9 mouse cellular contexts compared by ENCODE assay signal in the genomic region with DNA sequence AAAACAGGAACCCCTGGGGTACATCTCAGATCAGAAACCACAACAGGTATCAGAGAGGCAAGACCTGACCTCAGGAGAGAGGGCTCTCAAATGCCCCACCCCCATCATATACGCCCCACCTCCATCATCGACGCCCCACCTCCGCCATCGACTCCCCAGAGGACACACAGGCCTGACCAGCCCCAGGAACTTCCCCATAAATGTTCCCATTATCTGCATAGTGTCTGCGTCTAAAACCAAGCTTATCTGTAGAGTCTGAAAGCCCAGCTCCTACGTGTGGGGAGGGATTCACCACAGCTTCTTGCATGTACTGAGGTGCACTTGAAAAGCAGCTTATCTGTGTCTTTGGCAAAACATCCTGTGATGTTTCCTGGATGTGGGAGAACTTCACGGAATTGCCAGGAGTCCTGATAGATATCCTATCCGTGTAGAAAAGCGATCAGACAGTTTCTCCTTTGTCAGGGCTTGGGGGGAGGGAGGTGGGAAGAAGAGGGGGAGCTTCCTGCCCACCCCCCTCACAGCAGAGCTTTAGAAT. TPM values are rescaled to one million over a fixed set of nuclear protein-coding genes. Genes with fewer than 3 reads are reported as not detected.
DNase-seq lines count a peak whose midpoint lies in the region; ATAC-seq and TF ChIP-seq lines count a peak whose summit lies in the region.
"Had no signal": no experiment of that assay in that cellular context is flagged by ENCODE, and none has a peak within 500 bp of the region (broad histone marks: within the 10 kb centered on the region; RNA-seq: fewer than 3 reads in every experiment).

No protein-coding gene starts in this region.

- no peaks in the 10 kb centered on the region for H3K9me3 ChIP-seq in midbrain, embryonic 11.5 days (ENCODE audit: control insufficient read depth, low read length)

- H3K27ac ChIP-seq in liver, adult 2 months (replicated peaks; ENCODE audit: insufficient read depth, low read depth, low read length) = peak overlapping the region; percentile 67; the same call in 1 of the 2 replicates
- H3K27ac ChIP-seq in midbrain, embryonic 11.5 days (ENCODE audit: low read depth, low read length) = no peak overlapping the region

- no peak for TF ChIP-seq CTCF in liver, adult 2 months (IDR thresholded peaks at IDR 0.05; ENCODE audit: low read depth, low read length)

- DNase-seq in MEL-GATA-1-ER (ENCODE audit: extremely low read depth, low read depth) = peak; percentile 88
- DNase-seq in heart, adult 18-20 months = peak; percentile 72 to 81
- DNase-seq in liver, adult 2 months (ENCODE audit: extremely low read depth, low read depth, low spot score) = no peak
- peak; percentile 10 for DNase-seq in skeletal muscle tissue, adult 2 months (ENCODE audit: low read depth, low spot score)
- DNase-seq in midbrain, embryonic 11.5 days (ENCODE audit: low spot score, missing footprints) = no peak
- no peak for DNase-seq in frontal cortex, adult 2 months (ENCODE audit: extremely low spot score in 1 of 2, low spot score in 1 of 2)
- no peak for DNase-seq in gastrocnemius, postnatal 10 days
- no peak for DNase-seq in cerebellum, postnatal 25 days
- DNase-seq: kidney, postnatal 36 days had no signal

- WGBS in liver, adult 2 months = 66% methylated on average over 10 of the region's 10 CpGs
- WGBS in midbrain, embryonic 11.5 days = 69% methylated on average over 10 of the region's 10 CpGs

- H3K79me2 ChIP-seq in liver, adult 2 months (ENCODE audit: control insufficient read depth, insufficient read depth, low read length) = no peaks in the 10 kb centered on the region

- H3K4me2 ChIP-seq in midbrain, embryonic 11.5 days = no peak overlapping the region

- H3K36me3 ChIP-seq in liver, adult 2 months (ENCODE audit: control insufficient read depth, insufficient read depth, low read length) = no peaks in the 10 kb centered on the region
- no peaks in the 10 kb centered on the region for H3K36me3 ChIP-seq in midbrain, embryonic 11.5 days (ENCODE audit: control insufficient read depth, insufficient read depth, low read length)

- no peak overlapping the region for H3K9ac ChIP-seq in liver, adult 2 months (ENCODE audit: low read depth, low read length)
- no peak overlapping the region for H3K9ac ChIP-seq in midbrain, embryonic 11.5 days (ENCODE audit: low read length)

- H3K27me3 ChIP-seq in liver, adult 2 months (ENCODE audit: control insufficient read depth, insufficient read depth, low read length) = no peaks in the 10 kb centered on the region
- no peaks in the 10 kb centered on the region for H3K27me3 ChIP-seq in midbrain, embryonic 11.5 days (ENCODE audit: control insufficient read depth, insufficient read depth, low read length)

- H3K4me3 ChIP-seq in liver, adult 2 months (ENCODE audit: insufficient read depth, low read depth, low read length) = no peak overlapping the region
- H3K4me3 ChIP-seq in midbrain, embryonic 11.5 days (ENCODE audit: low read depth, low read length) = no peak overlapping the region

- TF ChIP-seq POLR2A in liver, adult 2 months (IDR thresholded peaks at IDR 0.05; ENCODE audit: extremely low read depth, insufficient read depth, low read length) = no peak

- no peak for ATAC-seq in midbrain, embryonic 11.5 days (ENCODE audit: low FRiP score)

- H3K4me1 ChIP-seq in liver, adult 2 months (ENCODE audit: control insufficient read depth, insufficient read depth, low read length) = peaks cover 1% of the 10 kb centered on the region; the same call in 1 of the 2 replicates
- H3K4me1 ChIP-seq in midbrain, embryonic 11.5 days (ENCODE audit: control insufficient read depth, insufficient read depth, low read length) = no peaks in the 10 kb centered on the region

RNA-seq across cellular contexts. Expression of a gene that starts 29.8 kb away (rescaled TPM):
- 10 to 100 TPM; 21.8 to 26.1 TPM for total RNA-seq in heart, adult 18-20 months (2021)
- 16.2 and 24.1 TPM in 2 replicates for total RNA-seq in liver, adult 2 months (2014; rRNA removed)
- polyA plus RNA-seq in liver, adult 2 months (2012; rRNA removed) = 29.3 and 32.1 TPM in 2 replicates
- 2.9 TPM in 2 replicates for polyA plus RNA-seq in midbrain, embryonic 11.5 days (2014; fragmentation: Nextera tagmentation; extraction: Ambion mirVana)
- polyA plus RNA-seq in frontal cortex, adult 2 months (2012; rRNA removed) = 4.3 and 4.4 TPM in 2 replicates
- 10 to 100 TPM; 18.0 to 20.0 TPM for total RNA-seq in gastrocnemius, postnatal 10 days (2021)

RNA-seq across cellular contexts. Expression of a gene that starts 37.7 kb away (rescaled TPM):
- 1 to 10 TPM; 8.6 to 10.0 TPM for total RNA-seq in heart, adult 18-20 months (2021)
- 0.74 and 1.1 TPM in 2 replicates for total RNA-seq in liver, adult 2 months (2014; rRNA removed)
- polyA plus RNA-seq in liver, adult 2 months (2012; rRNA removed) = 0.49 and 0.69 TPM in 2 replicates
- 4.1 and 4.6 TPM in 2 replicates for polyA plus RNA-seq in midbrain, embryonic 11.5 days (2014; fragmentation: Nextera tagmentation; extraction: Ambion mirVana)
- 32.2 and 35.7 TPM in 2 replicates for polyA plus RNA-seq in frontal cortex, adult 2 months (2012; rRNA removed)
- total RNA-seq in gastrocnemius, postnatal 10 days (2021) = 1 to 10 TPM; 4.5 to 5.4 TPM

RNA-seq across cellular contexts. Expression of a gene that starts 44.7 kb away (rescaled TPM):
- not detected for total RNA-seq in heart, adult 18-20 months (2021)
- not detected in 2 replicates for total RNA-seq in liver, adult 2 months (2014; rRNA removed)
- polyA plus RNA-seq in liver, adult 2 months (2012; rRNA removed) = not detected in 2 replicates
- polyA plus RNA-seq in midbrain, embryonic 11.5 days (2014; fragmentation: Nextera tagmentation; extraction: Ambion mirVana) = not detected in 2 replicates
- polyA plus RNA-seq in frontal cortex, adult 2 months (2012; rRNA removed) = 3.0 and 3.2 TPM in 2 replicates
- total RNA-seq in gastrocnemius, postnatal 10 days (2021) = not detected

RNA-seq across cellular contexts. Expression of a gene that starts 58.9 kb away (rescaled TPM):
- 1 to 10 TPM; 4.8 to 4.9 TPM for total RNA-seq in heart, adult 18-20 months (2021)
- total RNA-seq in liver, adult 2 months (2014; rRNA removed) = 2.6 and 2.7 TPM in 2 replicates
- 1.6 and 2.7 TPM in 2 replicates for polyA plus RNA-seq in liver, adult 2 months (2012; rRNA removed)
- polyA plus RNA-seq in midbrain, embryonic 11.5 days (2014; fragmentation: Nextera tagmentation; extraction: Ambion mirVana) = 24.2 and 24.5 TPM in 2 replicates
- polyA plus RNA-seq in frontal cortex, adult 2 months (2012; rRNA removed) = 17.0 and 19.3 TPM in 2 replicates
- 1 to 10 TPM; 3.9 to 5.7 TPM for total RNA-seq in gastrocnemius, postnatal 10 days (2021)

Comparison
In these comparisons a context has a peak if more than half of its experiments do, and no peak if none do; other contexts are left out.
1. DNase-seq: peak in MEL-GATA-1-ER (single experiment), heart, adult 18-20 months (2 of 2) and skeletal muscle tissue, adult 2 months (single experiment); none in liver, adult 2 months (single experiment), midbrain, embryonic 11.5 days (single experiment), frontal cortex, adult 2 months (0 of 2), gastrocnemius, postnatal 10 days (single experiment) and cerebellum, postnatal 25 days (0 of 2).